Mouse (Mus musculus) naive thymus-derived CD4-positive, alpha-beta T cell, adult 2 months (primary cell): ENCODE results near the gene Nop56.

ENCODE experiments used
- DNase-seq: peaks from one replicate; pipeline ENCODE4 v3.0.0-alpha.2; 2011; ENCODE audit warnings: low read depth

Nop56 gene

DNA sequence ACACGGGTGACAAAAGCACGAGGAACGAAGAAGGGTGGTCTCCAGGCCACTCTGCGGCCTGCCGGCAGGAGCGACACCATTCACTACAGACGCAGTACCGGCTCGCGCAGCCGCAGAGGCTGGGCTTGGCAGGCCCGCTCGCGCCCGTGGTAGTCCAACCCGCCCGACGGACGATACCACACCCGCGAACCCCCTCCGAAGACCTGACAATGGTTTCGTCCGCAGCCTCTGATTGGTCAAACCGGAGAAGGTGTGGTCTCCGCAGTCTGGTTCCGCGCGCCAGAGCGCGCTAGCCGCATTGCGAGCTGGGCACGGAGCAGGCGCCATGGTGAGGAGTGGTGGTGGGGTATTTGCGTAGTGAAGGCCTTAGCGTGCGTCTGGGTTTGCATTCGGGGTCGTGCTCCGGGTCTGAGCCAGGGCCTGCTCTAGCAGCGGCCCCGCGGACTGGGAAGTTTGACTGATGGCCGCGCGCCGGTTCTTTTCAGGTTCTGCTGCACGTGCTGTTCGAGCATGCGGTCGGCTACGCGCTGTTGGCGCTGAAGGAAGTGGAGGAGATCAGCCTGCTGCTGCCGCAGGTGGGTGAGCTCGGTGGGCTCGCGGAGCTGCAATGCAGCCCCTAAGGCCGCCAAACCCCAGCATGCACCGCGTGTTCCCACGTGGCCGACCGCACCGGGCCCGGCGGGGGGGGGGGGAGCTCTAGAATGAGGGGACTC is at the start of gene Nop56:
Nop56 (plus strand) TSS at position 282 of the 713 bp plus-strand sequence.
- peak; percentile 99 for DNase-seq

DNA sequence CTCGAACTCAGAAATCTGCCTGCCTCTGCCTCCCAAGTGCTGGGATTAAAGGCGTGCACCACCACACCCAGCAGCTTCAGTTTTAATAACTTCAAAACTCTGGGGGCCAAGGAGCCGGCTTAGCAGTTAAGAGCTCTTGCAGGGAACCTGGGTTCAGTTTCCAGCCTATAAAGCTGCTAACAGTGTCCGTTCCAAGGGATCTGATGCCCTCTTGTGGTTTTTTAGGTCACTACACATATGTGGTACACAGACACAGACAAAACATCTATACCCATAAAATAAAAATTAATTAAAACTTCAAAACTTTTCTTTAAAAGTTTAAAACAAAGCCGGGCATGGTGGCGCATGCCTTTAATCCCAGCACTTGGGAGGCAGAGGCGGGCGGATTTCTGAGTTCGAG is 27.3 kb upstream of the Nop56 start:
- DNase-seq: peak; percentile 37

DNA sequence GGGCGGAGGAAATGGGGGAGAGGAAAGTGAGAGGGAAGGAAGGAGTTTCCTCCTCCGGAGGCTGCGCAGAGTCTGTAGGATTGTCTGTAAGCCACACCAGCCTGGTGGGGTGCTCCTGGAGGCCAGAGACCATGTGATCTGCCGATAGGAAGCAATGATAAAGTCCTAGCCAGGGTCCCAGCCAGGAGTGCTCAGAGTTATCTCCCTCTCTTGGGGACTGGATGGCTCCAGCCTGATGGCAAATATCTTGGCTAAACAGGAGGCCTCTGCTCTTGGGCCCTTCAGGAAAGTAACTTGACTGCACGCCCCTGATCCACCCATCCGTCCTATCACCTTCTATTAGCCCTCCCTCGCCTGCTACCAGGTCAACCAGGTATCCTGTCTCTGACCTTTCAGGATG is 26.0 kb upstream of the Nop56 start:
- no peak for DNase-seq

- DNase-seq: no peak
Observed at GRCm38 (mm10) chr2:130256762-130257161, 17.5 kb upstream of the Nop56 start.

DNA sequence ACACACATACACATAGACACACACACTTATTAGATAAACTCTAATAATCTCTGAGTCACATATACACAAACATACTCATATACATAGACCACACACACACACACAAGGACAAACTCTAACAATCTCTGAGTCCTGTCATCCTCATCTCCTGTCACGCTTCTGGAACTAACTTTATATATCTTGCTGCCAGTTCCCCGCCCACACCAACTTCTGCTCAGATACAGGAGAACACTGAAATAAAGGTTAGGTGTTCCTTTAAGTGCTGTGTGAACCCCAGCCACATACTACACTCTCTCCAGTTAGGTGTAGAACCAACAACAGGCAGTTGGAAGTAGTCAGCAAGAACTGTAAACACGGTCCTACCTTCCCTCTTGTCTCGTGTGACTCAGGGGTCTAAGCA is 13.4 kb upstream of the Nop56 start:
- no peak for DNase-seq

DNA sequence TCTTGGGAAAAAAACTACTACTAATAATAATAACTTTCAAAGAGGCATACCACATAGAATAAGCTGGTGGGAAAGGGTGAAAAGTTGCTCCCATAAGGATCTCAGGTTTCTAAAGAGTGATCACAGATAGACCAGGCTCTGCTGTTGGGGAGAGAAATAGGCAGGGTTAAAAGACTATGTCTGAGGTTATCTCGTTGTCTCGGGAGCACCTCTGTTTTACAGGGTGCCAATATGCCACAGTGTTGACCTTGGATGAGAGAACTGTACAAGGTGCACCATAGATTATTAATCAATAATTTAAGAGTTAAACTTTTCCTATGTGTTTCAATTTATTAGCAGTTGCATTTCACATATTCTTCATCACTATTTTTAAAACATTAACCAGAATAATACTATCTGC is 12.3 kb upstream of the Nop56 start:
- DNase-seq: no peak

DNA sequence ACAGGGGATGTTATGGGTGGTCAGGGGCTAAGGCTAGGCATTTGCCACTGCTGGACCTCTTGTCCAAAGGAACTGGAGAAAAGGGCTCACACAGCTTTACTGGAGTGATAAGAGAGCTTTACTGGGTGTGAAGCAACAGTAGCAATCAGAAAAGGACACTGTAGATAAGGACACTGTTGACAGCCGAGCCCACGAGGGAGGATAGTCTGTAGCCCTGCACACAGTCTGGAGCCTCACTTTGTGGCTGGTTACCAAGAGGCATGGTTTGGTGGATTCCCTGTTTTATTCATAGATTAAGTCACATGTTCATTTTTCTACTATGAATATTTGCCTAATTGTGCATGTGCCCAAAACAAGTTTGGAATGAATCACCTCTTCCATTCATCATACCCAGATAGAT is 11.8 kb upstream of the Nop56 start:
- DNase-seq: no peak

DNA sequence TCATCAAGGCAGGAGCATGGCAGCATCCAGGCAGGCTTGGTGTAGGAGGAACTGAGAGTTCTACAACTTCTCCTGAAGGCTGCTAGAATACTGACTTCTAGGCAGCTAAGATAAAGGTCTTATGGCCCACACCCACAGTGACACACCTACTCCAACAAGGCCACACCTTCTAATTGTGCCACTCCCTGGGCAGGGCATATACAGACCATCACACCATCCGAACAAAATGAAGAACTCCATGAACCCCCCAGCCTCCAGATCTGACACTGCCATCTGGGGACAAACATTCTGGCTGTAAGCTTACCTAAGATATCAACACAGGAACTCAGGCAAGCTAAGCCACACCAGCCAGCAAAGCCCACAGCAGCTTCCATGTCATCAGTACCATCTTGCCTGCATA is 8.7 kb upstream of the Nop56 start:
- DNase-seq: no peak

DNA sequence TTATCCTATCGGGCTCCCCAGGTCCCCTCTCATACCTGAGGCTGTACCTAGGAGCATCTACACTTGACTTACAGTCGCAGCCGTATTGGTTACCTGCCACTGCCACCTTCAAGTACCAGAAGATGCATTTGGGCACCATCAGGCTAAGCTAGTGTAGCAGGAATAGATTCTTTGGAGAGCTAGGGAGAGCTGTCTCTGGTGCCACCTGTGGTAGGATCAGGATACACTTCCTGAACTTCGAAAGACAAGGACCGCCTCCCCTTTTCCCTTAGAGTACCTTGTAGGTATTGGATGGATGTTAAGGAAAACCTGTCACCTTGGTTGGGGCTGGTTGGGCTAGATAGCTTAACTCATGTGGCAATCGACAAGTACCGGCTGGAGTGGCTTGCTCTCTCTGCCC is 6.2 kb upstream of the Nop56 start:
- DNase-seq: no peak

DNA sequence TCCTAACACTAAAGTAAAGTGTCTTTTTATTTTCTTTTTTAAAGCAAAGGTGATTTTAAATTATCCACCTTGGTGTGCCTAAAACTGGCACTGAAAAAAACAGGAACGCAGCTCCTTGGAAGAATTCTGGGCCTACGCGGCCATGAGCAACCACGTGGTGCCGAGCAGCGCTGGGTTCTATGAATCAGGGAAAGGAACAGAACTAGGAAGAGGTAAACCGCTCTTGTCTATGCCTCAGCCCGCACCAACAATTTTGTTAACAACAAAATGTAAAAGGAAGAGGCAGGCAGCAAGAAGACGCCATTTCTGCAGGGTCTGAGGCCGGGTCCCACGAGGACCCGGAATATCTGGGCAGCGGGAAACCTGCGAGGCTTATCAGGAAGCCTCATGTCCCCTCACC is 498 bp upstream of the Nop56 start:
- no peak for DNase-seq

DNA sequence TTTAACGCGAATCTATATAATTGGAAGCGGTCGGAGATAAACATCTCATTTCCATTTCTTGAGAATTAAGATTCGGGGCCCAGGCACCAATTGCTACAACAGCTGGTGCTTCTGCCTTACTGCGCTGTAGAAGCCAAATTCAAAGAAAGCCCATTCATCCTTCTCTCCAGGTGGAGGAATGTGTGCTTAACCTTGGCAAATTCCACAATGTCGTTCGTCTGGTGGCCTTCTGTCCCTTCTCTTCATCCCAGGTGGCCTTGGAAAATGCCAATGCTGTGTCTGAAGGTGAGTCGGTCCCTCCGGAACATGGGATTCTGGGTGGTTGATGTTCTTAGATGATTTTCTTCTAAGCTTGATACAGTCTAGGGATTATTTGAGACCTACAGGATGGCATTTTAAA is 632 bp downstream of the Nop56 start:
- no peak for DNase-seq

DNA sequence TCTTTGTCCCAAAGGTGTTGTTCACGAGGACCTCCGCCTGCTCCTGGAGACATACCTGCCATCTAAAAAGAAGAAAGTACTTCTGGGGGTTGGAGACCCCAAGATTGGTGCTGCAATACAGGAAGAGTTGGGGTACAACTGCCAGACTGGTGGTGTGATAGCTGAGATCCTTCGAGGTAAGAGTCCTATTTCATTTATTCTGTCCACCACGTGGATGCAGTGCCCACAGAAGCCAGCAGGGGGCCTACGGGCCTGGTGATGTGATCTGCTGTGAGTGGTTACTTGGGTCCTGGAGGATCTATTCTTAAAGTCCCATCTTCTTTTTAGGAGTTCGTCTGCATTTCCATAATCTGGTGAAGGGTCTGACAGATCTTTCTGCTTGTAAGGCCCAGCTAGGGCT is 1.4 kb downstream of the Nop56 start:
- DNase-seq: peak; percentile 81

GRCm38 (mm10) chr2:130279600-130280091 is 5.4 kb downstream of the Nop56 start:
- DNase-seq: no peak

GRCm38 (mm10) chr2:130280224-130280623 is 6.0 kb downstream of the Nop56 start:
- DNase-seq: no peak

DNA sequence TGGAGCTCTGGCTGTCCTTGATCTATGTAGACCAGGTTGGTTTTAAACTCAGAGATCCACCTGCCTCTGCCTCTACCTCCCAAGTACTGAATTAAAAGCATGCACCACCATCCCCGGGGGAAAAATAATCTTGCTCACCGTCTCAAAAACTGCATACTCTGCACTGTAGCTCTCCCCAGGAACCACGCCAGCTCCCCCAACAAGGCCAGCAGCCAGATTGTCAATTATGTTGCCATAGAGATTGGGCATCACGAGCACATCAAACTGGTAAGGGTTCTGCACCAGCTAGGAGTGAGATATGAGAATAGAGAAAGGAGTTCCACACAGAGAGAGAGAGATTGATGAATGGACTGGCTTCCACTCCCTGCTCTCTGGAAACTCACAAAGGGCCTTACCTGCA is 6.6 kb downstream of the Nop56 start:
- no peak for DNase-seq

GRCm38 (mm10) chr2:130283854-130284654 is 9.8 kb downstream of the Nop56 start, which contains the start of gene Idh3b:
Gene Idh3b, minus strand, starts transcription at chr2:130284547.
- peak; percentile 70 for DNase-seq

DNA sequence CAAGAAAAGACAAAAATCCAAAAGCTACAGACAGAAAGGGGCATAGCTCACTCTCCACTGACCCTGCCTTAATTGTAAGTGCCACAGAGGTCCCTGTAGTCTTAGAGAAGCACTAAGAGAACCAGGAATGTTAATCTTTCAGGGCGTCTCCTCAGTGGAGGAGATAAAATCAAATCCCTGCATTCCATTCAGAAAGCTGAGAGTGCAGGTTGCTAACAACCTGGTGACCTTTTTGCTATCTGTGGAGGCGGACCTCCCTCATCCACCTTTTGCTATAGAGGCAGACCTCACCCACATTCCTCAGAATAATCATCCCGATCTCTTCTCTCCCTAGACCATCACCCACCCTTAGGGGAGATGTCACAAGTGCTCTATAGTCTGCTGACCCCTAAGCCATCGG is 14.9 kb downstream of the Nop56 start:
- no peak for DNase-seq

DNA sequence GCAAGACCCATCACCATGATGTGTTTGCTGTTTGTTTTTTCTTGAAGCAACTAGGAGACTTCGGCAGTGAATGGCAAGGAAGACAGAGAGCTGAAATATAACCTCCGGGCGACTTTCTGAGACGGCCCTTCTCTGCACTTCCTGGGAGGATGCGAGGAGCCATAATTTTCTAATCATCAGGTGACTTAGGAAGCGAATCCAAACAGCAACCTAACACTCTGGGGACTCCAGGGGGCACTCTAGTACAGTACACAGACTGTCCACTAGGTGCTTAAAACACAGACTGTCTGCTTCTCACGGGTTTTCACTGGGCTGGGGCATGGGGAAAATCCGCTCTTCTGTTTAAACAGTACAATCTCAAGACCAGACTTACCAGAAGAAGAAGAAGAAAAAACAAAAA is 17.2 kb downstream of the Nop56 start:
- peak; percentile 80 for DNase-seq

GRCm38 (mm10) chr2:130293009-130293408 is 18.8 kb downstream of the Nop56 start:
- DNase-seq: no peak

DNA sequence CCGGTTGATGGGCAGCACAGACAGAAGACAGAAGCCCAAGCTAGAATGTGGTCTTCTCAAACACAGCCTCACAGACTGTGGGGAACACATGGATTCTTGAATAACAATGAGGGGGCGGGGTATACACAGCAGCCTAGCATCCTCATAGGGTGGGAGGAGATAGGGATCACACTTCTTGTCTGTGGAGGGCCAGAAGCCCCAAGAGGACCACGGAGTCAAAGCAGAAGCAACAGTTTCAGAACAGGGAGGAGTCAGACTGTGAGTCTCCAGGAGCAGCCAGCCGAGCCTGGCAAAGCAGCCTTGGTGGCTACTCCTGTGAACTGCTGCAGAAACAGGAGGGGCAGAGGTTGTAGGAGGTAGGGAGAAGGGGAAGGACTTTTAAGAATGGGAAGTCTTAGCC is 19.3 kb downstream of the Nop56 start:
- DNase-seq: no peak

DNA sequence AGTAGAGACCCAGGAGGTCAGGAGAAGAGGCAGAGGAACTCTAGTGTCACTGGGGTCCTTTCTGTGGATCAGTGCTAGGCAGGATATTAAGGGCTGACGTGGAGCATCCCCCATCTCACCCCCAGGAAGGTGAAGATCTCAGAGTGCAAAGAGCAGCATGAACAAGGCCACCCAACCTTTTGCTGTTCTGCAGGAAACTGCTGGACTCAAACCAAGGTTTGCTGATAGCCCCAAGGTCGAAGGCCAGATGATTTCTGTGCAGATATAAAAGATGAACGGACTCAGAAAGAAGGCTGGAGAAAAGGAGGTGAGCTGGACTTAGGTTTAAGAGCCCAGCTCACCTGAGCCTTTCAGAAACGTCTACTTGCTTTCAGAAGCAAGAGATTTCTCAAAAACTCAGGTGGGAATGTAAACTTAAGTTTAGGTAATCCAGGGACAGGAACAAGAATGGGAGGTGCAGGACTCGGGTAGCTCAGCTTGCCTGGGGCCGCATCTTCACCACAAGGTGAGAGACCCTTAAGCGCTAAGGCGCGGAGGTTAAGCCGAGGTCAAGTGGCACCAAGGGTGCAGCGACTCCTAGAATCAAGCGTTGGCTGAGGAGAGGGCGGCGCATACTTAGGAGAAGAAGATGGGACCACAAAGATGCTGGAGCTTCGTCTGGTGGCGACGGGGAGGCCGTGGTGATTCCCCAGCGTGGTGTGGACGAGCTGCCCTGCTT is 20.1 kb downstream of the Nop56 start:
- no peak for DNase-seq

- no peak for DNase-seq
Observed at GRCm38 (mm10) chr2:130294936-130295277, 20.7 kb downstream of the Nop56 start, which contains the start of gene Ebf4. Gene Ebf4, plus strand, starts transcription at chr2:130295169.
